ENCODE assay signal across 8 mouse cellular contexts in the genomic region with DNA sequence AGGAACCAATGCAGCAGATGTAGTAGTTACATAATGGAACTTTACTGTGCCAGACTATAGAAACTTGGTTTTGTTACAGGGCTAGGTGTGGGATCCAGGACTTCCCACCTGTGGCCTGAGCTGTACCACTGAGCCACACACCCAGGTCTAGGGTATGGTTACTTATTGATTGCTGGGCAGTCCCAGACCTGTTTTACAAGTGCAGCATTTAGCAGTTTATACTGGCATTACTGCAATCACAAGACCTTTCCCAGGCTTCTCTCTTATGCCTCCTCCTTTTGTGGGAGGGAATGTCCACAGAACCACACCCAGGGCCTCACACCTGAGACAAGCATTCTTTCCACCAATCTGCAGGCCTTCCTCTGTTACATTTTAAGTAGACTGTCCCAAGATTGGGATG. TPM values are rescaled to one million over a fixed set of nuclear protein-coding genes. Genes with fewer than 3 reads are reported as not detected.
DNase-seq lines count a peak whose midpoint lies in the region; ATAC-seq lines count a peak whose summit lies in the region.

No protein-coding gene starts in this region.

- no peak for ATAC-seq in forebrain, embryonic 14.5 days
- no peak for ATAC-seq in forebrain, embryonic 12.5 days (ENCODE audit: low FRiP score)
- ATAC-seq in megakaryocyte, adult 5-6 weeks (ENCODE audit: poor library complexity, severe bottlenecking): no peak
- no peak for ATAC-seq in liver, embryonic 12.5 days
- no peak for ATAC-seq in neural tube, embryonic 15.5 days (ENCODE audit: low FRiP score)
- no peak for ATAC-seq in monocyte, adult 5-6 weeks (replicated peaks; ENCODE audit: insufficient number of reproducible peaks, low FRiP score, low TSS enrichment, poor library complexity, severe bottlenecking)

- H3K4me2 ChIP-seq in forebrain, embryonic 14.5 days (ENCODE audit: low read length): peak overlapping the region; percentile 96; the same call in 1 of the 2 replicates
- no peak overlapping the region; the same call in 1 of the 2 replicates for H3K4me2 ChIP-seq in forebrain, embryonic 12.5 days
- H3K4me2 ChIP-seq in liver, embryonic 12.5 days: peak overlapping the region; percentile 99
- peak overlapping the region; percentile 95 for H3K4me2 ChIP-seq in neural tube, embryonic 15.5 days

- no peak overlapping the region for H3K27ac ChIP-seq in forebrain, embryonic 14.5 days (ENCODE audit: low read depth, low read length)
- H3K27ac ChIP-seq in forebrain, embryonic 12.5 days: no peak overlapping the region
- H3K27ac ChIP-seq in liver, embryonic 12.5 days: no peak overlapping the region
- no peak overlapping the region for H3K27ac ChIP-seq in neural tube, embryonic 15.5 days (replicated peaks)

- no peaks in the 10 kb centered on the region for H3K9me3 ChIP-seq in forebrain, embryonic 14.5 days (replicated peaks; ENCODE audit: control insufficient read depth, low read length)
- H3K9me3 ChIP-seq in forebrain, embryonic 12.5 days: no peaks in the 10 kb centered on the region
- H3K9me3 ChIP-seq in megakaryocyte, embryonic 14.5 days: no peaks in the 10 kb centered on the region
- H3K9me3 ChIP-seq in liver, embryonic 12.5 days (replicated peaks): no peaks in the 10 kb centered on the region
- no peaks in the 10 kb centered on the region for H3K9me3 ChIP-seq in neural tube, embryonic 15.5 days (replicated peaks)

- no peaks in the 10 kb centered on the region for H3K27me3 ChIP-seq in forebrain, embryonic 14.5 days (replicated peaks; ENCODE audit: control insufficient read depth, insufficient read depth, low read length)
- no peaks in the 10 kb centered on the region for H3K27me3 ChIP-seq in forebrain, embryonic 12.5 days
- no peaks in the 10 kb centered on the region for H3K27me3 ChIP-seq in megakaryocyte, embryonic 14.5 days (replicated peaks)
- no peaks in the 10 kb centered on the region for H3K27me3 ChIP-seq in liver, embryonic 12.5 days (replicated peaks)
- no peaks in the 10 kb centered on the region for H3K27me3 ChIP-seq in neural tube, embryonic 15.5 days (replicated peaks)

- DNase-seq in forebrain, embryonic 14.5 days (ENCODE audit: low spot score): no peak
- DNase-seq in spleen, adult 12 weeks (ENCODE audit: low spot score): no peak

- peaks cover 25% of the 10 kb centered on the region for H3K36me3 ChIP-seq in forebrain, embryonic 14.5 days (ENCODE audit: control insufficient read depth, insufficient read depth, low read length)
- H3K36me3 ChIP-seq in forebrain, embryonic 12.5 days (replicated peaks): peaks cover 27% of the 10 kb centered on the region
- peaks cover 43% of the 10 kb centered on the region for H3K36me3 ChIP-seq in megakaryocyte, embryonic 14.5 days (replicated peaks; ENCODE audit: low read length)
- peaks cover 48% of the 10 kb centered on the region for H3K36me3 ChIP-seq in liver, embryonic 12.5 days
- H3K36me3 ChIP-seq in neural tube, embryonic 15.5 days: peaks cover 14% of the 10 kb centered on the region; the same call in 1 of the 2 replicates

- H3K4me1 ChIP-seq in forebrain, embryonic 14.5 days (ENCODE audit: control insufficient read depth, insufficient read depth, low read length): peaks cover 11% of the 10 kb centered on the region
- H3K4me1 ChIP-seq in forebrain, embryonic 12.5 days: peaks cover 21% of the 10 kb centered on the region
- H3K4me1 ChIP-seq in megakaryocyte, embryonic 14.5 days: peaks cover 27% of the 10 kb centered on the region
- H3K4me1 ChIP-seq in liver, embryonic 12.5 days: peaks cover 36% of the 10 kb centered on the region
- peaks cover 33% of the 10 kb centered on the region for H3K4me1 ChIP-seq in neural tube, embryonic 15.5 days

- no peak overlapping the region for H3K4me3 ChIP-seq in forebrain, embryonic 14.5 days (ENCODE audit: low read depth, low read length)
- H3K4me3 ChIP-seq in forebrain, embryonic 12.5 days (replicated peaks): no peak overlapping the region
- H3K4me3 ChIP-seq in megakaryocyte, embryonic 14.5 days (replicated peaks): peak overlapping the region; percentile 59
- H3K4me3 ChIP-seq in liver, embryonic 12.5 days: peak overlapping the region; percentile 98; the same call in 1 of the 2 replicates
- H3K4me3 ChIP-seq in neural tube, embryonic 15.5 days (replicated peaks): no peak overlapping the region

- H3K9ac ChIP-seq in forebrain, embryonic 14.5 days (ENCODE audit: low read length): no peak overlapping the region
- no peak overlapping the region for H3K9ac ChIP-seq in forebrain, embryonic 12.5 days
- peak overlapping the region; percentile 92; the same call in 1 of the 2 replicates for H3K9ac ChIP-seq in liver, embryonic 12.5 days
- H3K9ac ChIP-seq in neural tube, embryonic 15.5 days (replicated peaks): 0 out of 2 replicates have a peak overlapping the region, but pooled peaks have one; percentile 85

RNA-seq across cellular contexts. Expression of a gene that starts 0.8 kb away (rescaled TPM):
- polyA plus RNA-seq in forebrain, embryonic 14.5 days (2014; fragmentation: Nextera tagmentation; extraction: Ambion mirVana): 5.2 TPM in 2 replicates
- polyA plus RNA-seq in forebrain, embryonic 12.5 days (2016; fragmentation: Nextera tagmentation; extraction: Ambion mirVana): 15.0 and 17.4 TPM in 2 replicates
- 0.65 and 2.6 TPM in 2 replicates for polyA plus RNA-seq in megakaryocyte, embryonic 14.5 days (2012; ENCODE audit: insufficient read depth, low replicate concordance)
- 3.7 and 4.4 TPM in 2 replicates for total RNA-seq in megakaryocyte, adult 5-6 weeks (2015)
- 3.5 and 7.2 TPM in 2 replicates for total RNA-seq in megakaryocyte, adult 5-6 weeks (2017)
- polyA plus RNA-seq in liver, embryonic 12.5 days (2016; fragmentation: Nextera tagmentation; extraction: Ambion mirVana): 8.9 and 9.2 TPM in 2 replicates
- polyA plus RNA-seq in neural tube, embryonic 15.5 days (2015; fragmentation: Nextera tagmentation; extraction: Ambion mirVana): 7.7 and 8.4 TPM in 2 replicates
- total RNA-seq in monocyte, adult 5-6 weeks (2017): 1.3 to 3.4 TPM (median 1.7 TPM) in 3 replicates

RNA-seq across cellular contexts. Expression of a gene that starts 2.1 kb away (rescaled TPM):
- polyA plus RNA-seq in forebrain, embryonic 14.5 days (2014; fragmentation: Nextera tagmentation; extraction: Ambion mirVana): 22.7 and 26.1 TPM in 2 replicates
- 38.6 and 41.0 TPM in 2 replicates for polyA plus RNA-seq in forebrain, embryonic 12.5 days (2016; fragmentation: Nextera tagmentation; extraction: Ambion mirVana)
- polyA plus RNA-seq in megakaryocyte, embryonic 14.5 days (2012; ENCODE audit: insufficient read depth, low replicate concordance): 5.9 and 6.8 TPM in 2 replicates
- 1.8 and 4.7 TPM in 2 replicates for total RNA-seq in megakaryocyte, adult 5-6 weeks (2015)
- 18.6 and 18.8 TPM in 2 replicates for total RNA-seq in megakaryocyte, adult 5-6 weeks (2017)
- polyA plus RNA-seq in liver, embryonic 12.5 days (2016; fragmentation: Nextera tagmentation; extraction: Ambion mirVana): 28.5 and 29.0 TPM in 2 replicates
- 9.4 and 18.8 TPM in 2 replicates for polyA plus RNA-seq in neural tube, embryonic 15.5 days (2015; fragmentation: Nextera tagmentation; extraction: Ambion mirVana)
- 9.2 to 15.1 TPM (median 9.6 TPM) in 3 replicates for total RNA-seq in monocyte, adult 5-6 weeks (2017)

RNA-seq across cellular contexts. Expression of a gene that starts 5.1 kb away (rescaled TPM):
- polyA plus RNA-seq in forebrain, embryonic 14.5 days (2014; fragmentation: Nextera tagmentation; extraction: Ambion mirVana): 20.9 and 22.1 TPM in 2 replicates
- 31.2 and 37.9 TPM in 2 replicates for polyA plus RNA-seq in forebrain, embryonic 12.5 days (2016; fragmentation: Nextera tagmentation; extraction: Ambion mirVana)
- not detected in 2 replicates for polyA plus RNA-seq in megakaryocyte, embryonic 14.5 days (2012; ENCODE audit: insufficient read depth, low replicate concordance)
- total RNA-seq in megakaryocyte, adult 5-6 weeks (2015): 8.8 and 19.8 TPM in 2 replicates
- 8.3 and 12.8 TPM in 2 replicates for total RNA-seq in megakaryocyte, adult 5-6 weeks (2017)
- polyA plus RNA-seq in liver, embryonic 12.5 days (2016; fragmentation: Nextera tagmentation; extraction: Ambion mirVana): 28.6 and 29.3 TPM in 2 replicates
- 9.5 and 13.7 TPM in 2 replicates for polyA plus RNA-seq in neural tube, embryonic 15.5 days (2015; fragmentation: Nextera tagmentation; extraction: Ambion mirVana)
- total RNA-seq in monocyte, adult 5-6 weeks (2017): 2.1 to 14.9 TPM (median 6.3 TPM) in 3 replicates

RNA-seq across cellular contexts. Expression of a gene that starts 15.0 kb away (rescaled TPM):
- polyA plus RNA-seq in forebrain, embryonic 14.5 days (2014; fragmentation: Nextera tagmentation; extraction: Ambion mirVana): 35.5 and 38.6 TPM in 2 replicates
- polyA plus RNA-seq in forebrain, embryonic 12.5 days (2016; fragmentation: Nextera tagmentation; extraction: Ambion mirVana): 45.6 and 46.6 TPM in 2 replicates
- polyA plus RNA-seq in megakaryocyte, embryonic 14.5 days (2012; ENCODE audit: insufficient read depth, low replicate concordance): 21.6 and 30.4 TPM in 2 replicates
- total RNA-seq in megakaryocyte, adult 5-6 weeks (2015): 82.9 and 91.6 TPM in 2 replicates
- 89.3 and 91.9 TPM in 2 replicates for total RNA-seq in megakaryocyte, adult 5-6 weeks (2017)
- polyA plus RNA-seq in liver, embryonic 12.5 days (2016; fragmentation: Nextera tagmentation; extraction: Ambion mirVana): 48.4 and 51.0 TPM in 2 replicates
- 40.7 and 42.8 TPM in 2 replicates for polyA plus RNA-seq in neural tube, embryonic 15.5 days (2015; fragmentation: Nextera tagmentation; extraction: Ambion mirVana)
- total RNA-seq in monocyte, adult 5-6 weeks (2017): 70.5 to 79.5 TPM (median 70.6 TPM) in 3 replicates

RNA-seq across cellular contexts. Expression of a gene that starts 15.1 kb away (rescaled TPM):
- 338 and 389 TPM in 2 replicates for polyA plus RNA-seq in forebrain, embryonic 14.5 days (2014; fragmentation: Nextera tagmentation; extraction: Ambion mirVana)
- polyA plus RNA-seq in forebrain, embryonic 12.5 days (2016; fragmentation: Nextera tagmentation; extraction: Ambion mirVana): 480 and 487 TPM in 2 replicates
- 6.9 and 62.3 TPM in 2 replicates for polyA plus RNA-seq in megakaryocyte, embryonic 14.5 days (2012; ENCODE audit: insufficient read depth, low replicate concordance)
- total RNA-seq in megakaryocyte, adult 5-6 weeks (2015): 691 and 759 TPM in 2 replicates
- 982 and 1,157 TPM in 2 replicates for total RNA-seq in megakaryocyte, adult 5-6 weeks (2017)
- 797 and 813 TPM in 2 replicates for polyA plus RNA-seq in liver, embryonic 12.5 days (2016; fragmentation: Nextera tagmentation; extraction: Ambion mirVana)
- polyA plus RNA-seq in neural tube, embryonic 15.5 days (2015; fragmentation: Nextera tagmentation; extraction: Ambion mirVana): 405 and 435 TPM in 2 replicates
- 578 to 776 TPM (median 649 TPM) in 3 replicates for total RNA-seq in monocyte, adult 5-6 weeks (2017)

Comparison
In these comparisons a context has a peak if more than half of its experiments do, and no peak if none do; other contexts are left out.
1. H3K4me3 ChIP-seq: peak in megakaryocyte, embryonic 14.5 days (single experiment) and liver, embryonic 12.5 days (single experiment); none in forebrain, embryonic 14.5 days (single experiment), forebrain, embryonic 12.5 days (single experiment) and neural tube, embryonic 15.5 days (single experiment).
2. H3K9ac ChIP-seq: peak in liver, embryonic 12.5 days (single experiment) and neural tube, embryonic 15.5 days (single experiment); none in forebrain, embryonic 14.5 days (single experiment) and forebrain, embryonic 12.5 days (single experiment).
3. RNA of a gene that starts 5.1 kb away (polyA plus RNA-seq): 31.2 to 37.9 TPM in forebrain, embryonic 12.5 days, 28.6 to 29.3 TPM in liver, embryonic 12.5 days, 20.9 to 22.1 TPM in forebrain, embryonic 14.5 days and 9.5 to 13.7 TPM in neural tube, embryonic 15.5 days; not detected in megakaryocyte, embryonic 14.5 days; every median in the first group is over 10 times any median in the second.